Mouse (Mus musculus) frontal cortex, adult 2 months (tissue): Measurements from ENCODE around the gene Apaf1. TPM values are rescaled to one million over a fixed set of nuclear protein-coding genes. Genes with fewer than 3 reads are reported as not detected.
A peak's percentile ranks its signal among the peaks of the same experiment; 100 is the strongest.

ENCODE experiments used
- DNase-seq, 2 experiments: peaks; one replicate each; pipeline ENCODE4 v3.0.0; 2022; ENCODE audit warnings: low spot score in 1 of 2; ENCODE audit errors: extremely low spot score in 1 of 2
- polyA plus RNA-seq: library from polyadenylated mRNA; depleted of rRNA; stranded (reverse); fragments of >200 nt; gene quantifications from 2 replicates; pipeline ENCODE4 v1.2.3, GENCODE M21; 2012; rRNA removed

Gene Apaf1
- 10.6 and 11.8 TPM in 2 replicates for polyA plus RNA-seq

- peak; percentile 98 to 100 for DNase-seq
Observed at GRCm38 (mm10) chr10:91082550-91083392, at the start of gene Apaf1, which contains the start of gene Ikbip. Apaf1 (minus strand) TSS chr10:91082770. Ikbip (plus strand) TSS chr10:91082940.

- DNase-seq, result no peak
Observed at GRCm38 (mm10) chr10:91131565-91131964, 49.0 kb upstream of the Apaf1 start.

GRCm38 (mm10) chr10:91130792-91131191 lies 48.2 kb upstream of the Apaf1 start:
- no peak for DNase-seq

- DNase-seq, result no peak
Observed at GRCm38 (mm10) chr10:91128551-91129160, 46.1 kb upstream of the Apaf1 start.

GRCm38 (mm10) chr10:91127395-91127794 lies 44.8 kb upstream of the Apaf1 start:
- no peak for DNase-seq

- DNase-seq, result no peak
Observed at GRCm38 (mm10) chr10:91126618-91127355, 44.2 kb upstream of the Apaf1 start.

- peak; percentile 97 to 98 for DNase-seq
Observed at GRCm38 (mm10) chr10:91123828-91124822, 41.6 kb upstream of the Apaf1 start, which contains the start of gene Slc25a3. Slc25a3 (minus strand) TSS chr10:91124059.

- DNase-seq, result peak in 1 of 2 experiments; percentile 22
Observed at GRCm38 (mm10) chr10:91123281-91123827, 40.8 kb upstream of the Apaf1 start.

GRCm38 (mm10) chr10:91122646-91123045 lies 40.1 kb upstream of the Apaf1 start:
- no peak for DNase-seq

GRCm38 (mm10) chr10:91116958-91117357 lies 34.4 kb upstream of the Apaf1 start:
- DNase-seq, result no peak

- no peak for DNase-seq
Observed at GRCm38 (mm10) chr10:91109841-91110240, 27.3 kb upstream of the Apaf1 start.

GRCm38 (mm10) chr10:91105981-91106380 lies 23.4 kb upstream of the Apaf1 start:
- DNase-seq, result no peak

GRCm38 (mm10) chr10:91102799-91103590 lies 20.4 kb upstream of the Apaf1 start:
- no peak for DNase-seq

- DNase-seq, result no peak
Observed at GRCm38 (mm10) chr10:91101936-91102335, 19.4 kb upstream of the Apaf1 start.

- DNase-seq, result no peak
Observed at GRCm38 (mm10) chr10:91100101-91100500, 17.5 kb upstream of the Apaf1 start.

- no peak for DNase-seq
Observed at GRCm38 (mm10) chr10:91098056-91098455, 15.5 kb upstream of the Apaf1 start.

- no peak for DNase-seq
Observed at GRCm38 (mm10) chr10:91094251-91095104, 11.9 kb upstream of the Apaf1 start.

- no peak for DNase-seq
Observed at GRCm38 (mm10) chr10:91092812-91093211, 10.2 kb upstream of the Apaf1 start.
